Mouse (Mus musculus): Measurements from ENCODE around the gene Gm21762.
"Not testable (repeated sequence)": the region's sequence is repeated elsewhere in the genome, so short reads cannot be mapped to it uniquely, and the experiment has no call there.

Gm21762 gene

GRCm38 (mm10) chr13:120215847-120216246 lies at the start of gene Gm21762:
Gene Gm21762 (minus strand): TSS chr13:120215947.
- not testable (repeated sequence) for DNase-seq

GRCm38 (mm10) chr13:120262870-120263269 lies 47.1 kb upstream of the Gm21762 start, which contains the start of gene AF067061:
Gene AF067061 (plus strand): TSS chr13:120263114.
- not testable (repeated sequence) for DNase-seq

GRCm38 (mm10) chr13:120259718-120260117 lies 44.0 kb upstream of the Gm21762 start:
- not testable (repeated sequence) for DNase-seq

GRCm38 (mm10) chr13:120258817-120259658 lies 43.3 kb upstream of the Gm21762 start:
- DNase-seq = not testable (repeated sequence)

- not testable (repeated sequence) for DNase-seq
Measured at GRCm38 (mm10) chr13:120251208-120251924, 35.6 kb upstream of the Gm21762 start.

GRCm38 (mm10) chr13:120238811-120239210 lies 23.1 kb upstream of the Gm21762 start, which contains the start of gene Gm21731:
Gene Gm21731 (plus strand): TSS chr13:120239111.
- not testable (repeated sequence) for DNase-seq

- DNase-seq = not testable (repeated sequence)
Measured at GRCm38 (mm10) chr13:120232447-120233049, 16.8 kb upstream of the Gm21762 start.

- not testable (repeated sequence) for DNase-seq
Measured at GRCm38 (mm10) chr13:120231798-120232197, 16.1 kb upstream of the Gm21762 start.

- DNase-seq = not testable (repeated sequence)
Measured at GRCm38 (mm10) chr13:120223012-120223659, 7.4 kb upstream of the Gm21762 start.

GRCm38 (mm10) chr13:120220922-120221321 lies 5.2 kb upstream of the Gm21762 start:
- not testable (repeated sequence) for DNase-seq

GRCm38 (mm10) chr13:120196189-120196821 lies 19.4 kb downstream of the Gm21762 start:
- DNase-seq = not testable (repeated sequence)

GRCm38 (mm10) chr13:120172133-120172532 lies 43.6 kb downstream of the Gm21762 start, which contains the start of gene Gm21818:
Gene Gm21818 (plus strand): TSS chr13:120172433.
- DNase-seq = not testable (repeated sequence)

GRCm38 (mm10) chr13:120168301-120168700 lies 47.4 kb downstream of the Gm21762 start:
- DNase-seq = not testable (repeated sequence)

All from lung, postnatal 4 days (tissue).